Mouse (Mus musculus): ENCODE data around the gene Aspscr1.
A peak's percentile ranks its signal among the peaks of the same experiment; 100 is the strongest.
"Not testable (repeated sequence)": the region's sequence is repeated elsewhere in the genome, so short reads cannot be mapped to it uniquely, and the experiment has no call there.

The Aspscr1 gene

GRCm38 (mm10) chr11:120713580-120714518 is 41.1 kb downstream of the Aspscr1 start, which contains the start of the genes Cenpx and Lrrc45:
Gene Cenpx, minus strand, starts transcription at chr11:120713738.
Gene Lrrc45, plus strand, starts transcription at chr11:120713925.
- DNase-seq (ENCODE audit: low read depth, low spot score) = peak; percentile 98

- no peak for DNase-seq (ENCODE audit: low read depth, low spot score)
Measured at GRCm38 (mm10) chr11:120714546-120714945, 41.8 kb downstream of the Aspscr1 start.

- no peak for DNase-seq (ENCODE audit: low read depth, low spot score)
Measured at GRCm38 (mm10) chr11:120715131-120715530, 42.4 kb downstream of the Aspscr1 start.

- no peak for DNase-seq (ENCODE audit: low read depth, low spot score)
Measured at GRCm38 (mm10) chr11:120719242-120719641, 46.5 kb downstream of the Aspscr1 start.

GRCm38 (mm10) chr11:120719841-120720376 is 47.1 kb downstream of the Aspscr1 start:
- no peak for DNase-seq (ENCODE audit: low read depth, low spot score)

- DNase-seq (ENCODE audit: low read depth, low spot score) = no peak
Measured at GRCm38 (mm10) chr11:120720450-120720849, 47.7 kb downstream of the Aspscr1 start.

GRCm38 (mm10) chr11:120721124-120722066 is 48.6 kb downstream of the Aspscr1 start, which contains the start of gene Rac3:
Gene Rac3, plus strand, starts transcription at chr11:120721470.
- no peak for DNase-seq (ENCODE audit: low read depth, low spot score)

GRCm38 (mm10) chr11:120722067-120722630 is 49.4 kb downstream of the Aspscr1 start:
- no peak for DNase-seq (ENCODE audit: low read depth, low spot score)

GRCm38 (mm10) chr11:120722761-120723382 is 50.1 kb downstream of the Aspscr1 start:
- DNase-seq (ENCODE audit: low read depth, low spot score) = no peak

GRCm38 (mm10) chr11:120723509-120723908 is 50.7 kb downstream of the Aspscr1 start:
- DNase-seq (ENCODE audit: low read depth, low spot score) = no peak

GRCm38 (mm10) chr11:120726243-120727168 is 53.7 kb downstream of the Aspscr1 start:
- DNase-seq (ENCODE audit: low read depth, low spot score) = no peak

GRCm38 (mm10) chr11:120727169-120727527 is 54.4 kb downstream of the Aspscr1 start, which contains the start of gene Dcxr:
Gene Dcxr, minus strand, starts transcription at chr11:120727281.
- DNase-seq (ENCODE audit: low read depth, low spot score) = peak; percentile 82

- DNase-seq (ENCODE audit: low read depth, low spot score) = no peak
Measured at GRCm38 (mm10) chr11:120727564-120727963, 54.8 kb downstream of the Aspscr1 start.

GRCm38 (mm10) chr11:120728530-120729240 is 55.9 kb downstream of the Aspscr1 start:
- no peak for DNase-seq (ENCODE audit: low read depth, low spot score)

- not testable (repeated sequence) for DNase-seq (ENCODE audit: low read depth, low spot score)
Measured at GRCm38 (mm10) chr11:120729432-120730050, 56.8 kb downstream of the Aspscr1 start.

- DNase-seq (ENCODE audit: low read depth, low spot score) = no peak
Measured at GRCm38 (mm10) chr11:120730331-120730870, 57.6 kb downstream of the Aspscr1 start.

GRCm38 (mm10) chr11:120731395-120731794 is 58.6 kb downstream of the Aspscr1 start:
- DNase-seq (ENCODE audit: low read depth, low spot score) = no peak

Data from embryo, embryonic 11.5 days (tissue).